Mouse (Mus musculus) heart, adult 18-20 months (tissue): Measurements from ENCODE around the gene Zbtb11. TPM values are rescaled to one million over a fixed set of nuclear protein-coding genes. Genes with fewer than 3 reads are reported as not detected.
A peak's percentile ranks its signal among the peaks of the same experiment; 100 is the strongest.
"Not testable (repeated sequence)": the region's sequence is repeated elsewhere in the genome, so short reads cannot be mapped to it uniquely, and the experiment has no call there.

Experiments used
- DNase-seq, 2 experiments: peaks; one replicate each; pipeline ENCODE4 v3.0.0; 2021 to 2022; ENCODE audit warnings: mixed read lengths in 1 of 2
- total RNA-seq, 2 experiments: library from RNA; stranded (reverse); gene quantifications; 2 replicates each; pipeline ENCODE4 v1.2.3; 2021

Gene Zbtb11
- total RNA-seq, 2 experiments from 2014 or later = 12.3 to 12.5 TPM

GRCm38 (mm10) chr16:56037138-56038010 is 63.7 kb downstream of the Zbtb11 start, which contains the start of gene Trmt10c:
Gene Trmt10c (minus strand): TSS chr16:56037819.
- DNase-seq = peak; percentile 94 to 95

DNA sequence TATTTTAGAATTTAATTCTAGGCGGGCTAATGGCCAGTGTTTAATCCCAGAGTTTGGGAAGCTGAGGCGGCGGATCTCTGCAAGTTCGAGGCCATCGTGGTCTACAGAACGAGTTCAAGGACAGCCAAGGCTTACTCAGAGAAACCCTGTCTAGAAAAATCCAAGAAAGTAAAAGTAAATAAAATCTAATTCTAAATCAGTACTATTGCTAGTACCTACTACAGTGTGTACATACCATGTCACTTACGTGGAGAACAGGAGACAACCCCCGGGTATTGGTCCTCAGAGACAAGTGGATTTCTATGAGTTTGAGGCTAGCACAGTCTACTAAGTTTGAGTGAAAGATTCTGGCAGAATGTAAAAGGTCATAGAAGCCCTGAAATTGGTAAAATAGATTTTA is 64.4 kb downstream of the Zbtb11 start:
- no peak for DNase-seq

GRCm38 (mm10) chr16:56048038-56048437 is 74.4 kb downstream of the Zbtb11 start, which contains the start of gene Senp7:
Gene Senp7 (plus strand): TSS chr16:56048338.
- DNase-seq = not testable (repeated sequence)

- no peak for DNase-seq
Measured at GRCm38 (mm10) chr16:56055911-56056310, 82.2 kb downstream of the Zbtb11 start.

- no peak for DNase-seq
Measured at GRCm38 (mm10) chr16:56056944-56057590, 83.4 kb downstream of the Zbtb11 start.

DNA sequence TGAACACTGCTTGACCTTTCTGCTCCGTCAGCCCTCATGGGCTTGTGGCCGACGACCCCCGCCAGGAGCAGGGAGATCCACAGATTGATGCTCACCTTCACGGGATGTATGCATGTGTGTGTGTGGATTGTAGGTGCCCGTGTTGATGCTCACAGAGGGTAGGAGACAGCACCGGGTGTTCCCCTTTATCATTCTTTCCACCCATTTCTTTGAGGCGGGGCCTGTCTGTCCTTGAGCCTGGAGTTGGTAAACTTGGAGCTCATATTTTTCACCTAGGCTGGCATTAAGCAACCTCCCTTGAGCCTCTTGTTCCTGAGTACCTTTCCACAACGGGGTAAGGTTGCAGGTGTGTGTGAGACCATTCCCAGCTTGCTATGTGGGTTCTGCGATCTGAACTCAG is 84.5 kb downstream of the Zbtb11 start:
- no peak for DNase-seq

Other genes starting within 250 kb of the Zbtb11 start
- gene Nfkbiz, start 135.0 kb upstream of the Zbtb11 start, total RNA-seq = 1 to 10 TPM; 1.8 to 2.3 TPM
- gene Nxpe3, start 78.6 kb upstream of the Zbtb11 start, total RNA-seq = under 1 TPM; 0.40 to 0.93 TPM
- 1 to 10 TPM; 3.9 to 4.8 TPM for gene Cep97, start 39.0 kb upstream of the Zbtb11 start, total RNA-seq
- 100 to 1,000 TPM; 538 to 568 TPM for gene Rpl24, start 7.6 kb upstream of the Zbtb11 start, total RNA-seq
- 10 to 100 TPM; 46.4 to 55.3 TPM for gene Pcnp, start 55.9 kb downstream of the Zbtb11 start, total RNA-seq
- gene Trmt10c, start 63.9 kb downstream of the Zbtb11 start, total RNA-seq = 10 to 100 TPM; 13.1 to 13.2 TPM
- 10 to 100 TPM; 14.2 to 16.0 TPM for gene Senp7, start 74.5 kb downstream of the Zbtb11 start, total RNA-seq
- under 1 TPM in 1 of 2 experiments, not detected in 1; 0.10 TPM for gene Impg2, start 230.4 kb downstream of the Zbtb11 start, total RNA-seq